Comparison of ENCODE assay signal across 13 mouse cellular contexts in genomic region chr16:73097176-73097575, GRCm38 (mm10).
DNase-seq lines count a peak whose midpoint lies in the region; ATAC-seq lines count a peak whose summit lies in the region.
"Had no signal": no experiment of that assay in that cellular context is flagged by ENCODE, and none has a peak within 500 bp of the region (broad histone marks: within the 10 kb centered on the region; RNA-seq: fewer than 3 reads in every experiment).

No protein-coding gene starts in this region.

- H3K9ac ChIP-seq in neural tube, embryonic 11.5 days (ENCODE audit: low read length): no peak overlapping the region
- no peak overlapping the region for H3K9ac ChIP-seq in embryonic facial prominence, embryonic 14.5 days (ENCODE audit: low read depth, low read length)
- H3K9ac ChIP-seq: liver, postnatal 0 days had no signal

- H3K9me3 ChIP-seq in neural tube, embryonic 11.5 days (ENCODE audit: control insufficient read depth, low read length): no peaks in the 10 kb centered on the region
- no peaks in the 10 kb centered on the region for H3K9me3 ChIP-seq in embryonic facial prominence, embryonic 14.5 days (ENCODE audit: control insufficient read depth, low read length)
- H3K9me3 ChIP-seq in limb, embryonic 10.5 days (replicated peaks): no peaks in the 10 kb centered on the region

- H3K4me3 ChIP-seq in neural tube, embryonic 11.5 days (ENCODE audit: low read depth, low read length): no peak overlapping the region
- H3K4me3 ChIP-seq in embryonic facial prominence, embryonic 14.5 days (ENCODE audit: low read depth, low read length): no peak overlapping the region
- no peak overlapping the region for H3K4me3 ChIP-seq in limb, embryonic 10.5 days

- peak overlapping the region; percentile 4; the same call in 1 of the 2 replicates for H3K4me2 ChIP-seq in neural tube, embryonic 11.5 days (ENCODE audit: low read depth)
- peak overlapping the region; percentile 39 for H3K4me2 ChIP-seq in embryonic facial prominence, embryonic 14.5 days (ENCODE audit: low read depth, low read length)

- H3K36me3 ChIP-seq in neural tube, embryonic 11.5 days (ENCODE audit: control insufficient read depth, insufficient read depth, low read length): no peaks in the 10 kb centered on the region
- H3K36me3 ChIP-seq in embryonic facial prominence, embryonic 14.5 days (ENCODE audit: control insufficient read depth, insufficient read depth, low read length): no peaks in the 10 kb centered on the region
- H3K36me3 ChIP-seq in limb, embryonic 10.5 days: no peaks in the 10 kb centered on the region

- DNase-seq in neural tube, embryonic 11.5 days (ENCODE audit: low spot score): peak; percentile 24
- no peak for DNase-seq in neural tube, embryonic 10.5 days (ENCODE audit: extremely low spot score, low spot score)
- no peak for DNase-seq in embryonic facial prominence, embryonic 14.5 days (ENCODE audit: low spot score)
- DNase-seq in limb, embryonic 10.5 days (ENCODE audit: low spot score): no peak
- DNase-seq in adipocyte (ENCODE audit: low spot score): no peak
- DNase-seq in lung, postnatal 25 days (ENCODE audit: low spot score): no peak
- no peak for DNase-seq in layer of hippocampus, adult 8-10 months (ENCODE audit: low spot score in 2 of 2)
- DNase-seq: cerebellum, adult 9-11 months; heart, postnatal 36 days; liver, postnatal 0 days; thymus, postnatal 36 days had no signal

- H3K27ac ChIP-seq in neural tube, embryonic 11.5 days (ENCODE audit: low read depth, low read length): no peak overlapping the region
- no peak overlapping the region for H3K27ac ChIP-seq in embryonic facial prominence, embryonic 14.5 days (replicated peaks; ENCODE audit: low read depth, low read length)
- peak overlapping the region; percentile 73 for H3K27ac ChIP-seq in limb, embryonic 10.5 days

- ATAC-seq in neural tube, embryonic 11.5 days (ENCODE audit: insufficient read depth, low FRiP score, low TSS enrichment): no peak
- ATAC-seq in embryonic facial prominence, embryonic 14.5 days (ENCODE audit: low read depth): no peak
- ATAC-seq in erythroblast, adult 5-6 weeks (replicated peaks; ENCODE audit: low FRiP score, poor library complexity, severe bottlenecking): no peak
- ATAC-seq: liver, postnatal 0 days; Patski had no signal

- peaks cover 10% of the 10 kb centered on the region for H3K4me1 ChIP-seq in neural tube, embryonic 11.5 days (ENCODE audit: control insufficient read depth, insufficient read depth, low read length)
- H3K4me1 ChIP-seq in embryonic facial prominence, embryonic 14.5 days (ENCODE audit: control insufficient read depth, insufficient read depth, low read length): peaks cover 19% of the 10 kb centered on the region
- H3K4me1 ChIP-seq in limb, embryonic 10.5 days: peaks cover 57% of the 10 kb centered on the region

- WGBS in neural tube, embryonic 11.5 days: 13% methylated on average over 14 of the region's 14 CpGs
- 19% methylated on average over 14 of the region's 14 CpGs for WGBS in embryonic facial prominence, embryonic 14.5 days
- WGBS in limb, embryonic 10.5 days: 19% methylated on average over 14 of the region's 14 CpGs

- H3K27me3 ChIP-seq in neural tube, embryonic 11.5 days (ENCODE audit: control insufficient read depth, insufficient read depth, low read length): no peaks in the 10 kb centered on the region
- no peaks in the 10 kb centered on the region for H3K27me3 ChIP-seq in embryonic facial prominence, embryonic 14.5 days (replicated peaks; ENCODE audit: control insufficient read depth, insufficient read depth, low read length)
- no peaks in the 10 kb centered on the region for H3K27me3 ChIP-seq in limb, embryonic 10.5 days (ENCODE audit: low read depth, poor library complexity, severe bottlenecking)
- H3K27me3 ChIP-seq: Patski had no signal
